Mouse (Mus musculus) stomach, postnatal 0 days (tissue): Measurements from ENCODE around the gene Slc11a1. TPM values are rescaled to one million over a fixed set of nuclear protein-coding genes. Genes with fewer than 3 reads are reported as not detected.

Source experiments
- ATAC-seq: fragments of 200-750 bp; cut with Nextera tagmentation; 2 replicates; pipeline ENCODE4 v1.8.0; 2017; ENCODE audit not compliant: low FRiP score, low TSS enrichment
- DNase-seq: peaks from one replicate; pipeline ENCODE4 v3.0.0-alpha.2; 2016; ENCODE audit warnings: low spot score
- H3K27ac ChIP-seq: fragments of 300-500 bp; sonication (generic); replicated peaks from 2 replicates; pipeline ENCODE4 v1.5.1; 2014; ENCODE audit warnings: mild to moderate bottlenecking, control low read depth
- H3K27me3 ChIP-seq: fragments of 300-500 bp; sonication (generic); 2 replicates; pipeline ENCODE4 v1.6.1; 2014; ENCODE audit warnings: low read length; ENCODE audit not compliant: control insufficient read depth, insufficient read depth
- H3K36me3 ChIP-seq: fragments of 300-500 bp; sonication (generic); 2 replicates; pipeline ENCODE4 v1.6.1; 2014; ENCODE audit warnings: low read length, mixed read lengths; ENCODE audit not compliant: control insufficient read depth, insufficient read depth
- H3K4me1 ChIP-seq: fragments of 300-500 bp; sonication (generic); replicated peaks from 2 replicates; pipeline ENCODE4 v1.6.1; 2014; ENCODE audit warnings: antibody characterized with exemption; ENCODE audit not compliant: control insufficient read depth, insufficient read depth
- H3K4me2 ChIP-seq: fragments of 300-500 bp; sonication (generic); replicated peaks from 2 replicates; pipeline ENCODE4 v1.6.1; 2014; ENCODE audit warnings: low read depth, mild to moderate bottlenecking, control low read depth, moderate library complexity
- H3K4me3 ChIP-seq: fragments of 300-500 bp; sonication (generic); 2 replicates; pipeline ENCODE4 v1.5.1; 2014; ENCODE audit warnings: low read depth, low read length, control low read depth
- H3K9ac ChIP-seq: fragments of 300-500 bp; sonication (generic); 2 replicates; pipeline ENCODE4 v1.6.1; 2014; ENCODE audit warnings: mild to moderate bottlenecking, low read length, control low read depth, mixed read lengths
- H3K9me3 ChIP-seq: fragments of 300-500 bp; sonication (generic); 2 replicates; pipeline ENCODE4 v1.6.1; 2016; ENCODE audit warnings: low read length; ENCODE audit not compliant: control insufficient read depth
- CTCF ChIP-seq: IDR thresholded peaks from 2 replicates; pipeline ENCODE4 v1.5.1; 2016; ENCODE audit warnings: antibody characterized with exemption, low read depth, mild to moderate bottlenecking, moderate library complexity
- EP300 ChIP-seq: optimal IDR thresholded peaks from 2 replicates; pipeline ENCODE3; 2016; ENCODE audit warnings: antibody characterized with exemption
- WGBS: fragments of 180-500 bp; shearing (Covaris S2); extraction: QIAGEN DNeasy Blood & Tissue Kit; methylation state at CpG from one replicate; pipeline ENCODE4 v1.1.7; 2014; 5-methylcytosine and 5-hydroxymethylcytosine counted together
- polyA plus RNA-seq: library from polyadenylated mRNA; unstranded; fragments of >200 nt; fragmentation: Nextera tagmentation; extraction: Ambion mirVana; gene quantifications from 2 replicates; pipeline ENCODE4 v1.2.1, GENCODE M21; 2015

Gene Slc11a1
- polyA plus RNA-seq, 1 experiment from 2014 or later, result 3.8 TPM

DNA sequence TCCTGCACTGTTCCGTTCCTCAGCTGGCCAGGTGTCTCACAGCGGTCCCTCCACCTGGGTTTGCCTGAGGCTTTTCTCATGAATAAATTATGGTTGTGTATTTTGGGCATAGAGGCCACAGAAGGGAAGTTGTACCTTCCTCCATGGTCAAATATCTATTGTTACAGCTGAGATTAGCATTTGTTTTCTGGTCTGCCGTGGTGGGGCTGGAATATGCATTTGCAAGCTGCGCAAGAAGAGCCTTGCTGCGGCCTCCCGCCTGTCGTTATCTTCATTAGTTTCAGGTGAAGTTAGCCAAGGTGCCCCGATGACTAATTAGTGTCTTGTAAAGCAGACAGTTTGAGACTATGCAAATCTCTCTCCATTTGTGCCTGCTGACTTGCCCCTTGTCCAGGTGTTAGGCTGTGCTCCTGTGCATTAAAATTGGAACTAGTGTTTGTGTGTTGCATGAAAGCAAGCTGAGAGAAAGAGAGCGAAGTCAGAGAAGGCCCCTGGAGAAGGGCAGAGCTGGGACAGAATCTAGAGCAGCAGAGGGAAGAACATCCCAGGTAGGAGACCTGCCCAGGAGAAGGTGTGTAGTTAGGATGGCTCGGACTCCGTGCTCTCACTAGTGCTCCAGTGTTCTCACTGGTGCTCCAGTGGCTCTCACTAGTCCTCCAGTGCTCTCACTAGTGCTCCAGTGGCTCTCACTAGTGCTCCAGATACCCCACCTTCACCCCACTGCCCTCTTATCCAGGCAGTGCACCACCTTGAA is 30.7 kb upstream of the Slc11a1 start:
- no peaks in the 10 kb centered on the region for H3K9me3 ChIP-seq
- no peak for DNase-seq
- no peak overlapping the region for H3K4me3 ChIP-seq
- H3K36me3 ChIP-seq, result 0 out of 2 replicates have a peak, but pooled peaks cover 2% of the 10 kb centered on the region
- H3K27ac ChIP-seq, result no peak overlapping the region
- ATAC-seq, result no peak
- H3K4me2 ChIP-seq, result no peak overlapping the region
- TF ChIP-seq CTCF (no peak), EP300 (no peak)
- WGBS, result 73% methylated on average over 11 of the region's 11 CpGs
- H3K27me3 ChIP-seq, result no peaks in the 10 kb centered on the region
- H3K9ac ChIP-seq, result no peak overlapping the region
- no peaks in the 10 kb centered on the region for H3K4me1 ChIP-seq

DNA sequence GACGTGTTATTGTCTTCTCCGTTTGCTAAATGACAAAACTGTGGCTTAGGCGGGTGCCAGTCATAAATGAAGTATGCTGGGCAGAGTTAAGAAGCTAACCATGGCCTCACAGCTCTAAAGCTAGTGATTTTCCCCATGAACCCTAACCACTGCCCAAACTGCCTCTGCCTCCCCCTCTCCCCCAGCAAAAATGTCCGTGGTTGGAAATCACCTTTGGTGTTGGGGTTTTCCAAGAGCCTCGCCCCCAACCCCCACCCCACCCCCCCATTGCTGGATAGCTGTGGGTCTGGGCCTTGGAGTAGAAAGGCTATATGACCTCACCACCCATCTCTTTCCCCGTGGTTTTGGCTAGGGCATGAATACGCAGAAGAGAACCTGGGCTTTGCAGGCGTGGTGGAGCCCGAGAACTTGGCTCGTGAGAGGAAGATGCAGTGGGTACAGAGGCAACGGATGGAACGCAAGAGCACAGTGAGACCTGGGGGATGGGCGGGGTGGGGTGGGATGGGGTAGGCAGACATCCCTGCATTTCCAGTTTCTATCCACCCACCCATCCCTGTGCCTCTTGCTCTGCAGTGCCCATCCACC is 23.7 kb upstream of the Slc11a1 start:
- Histone ChIP-seq H3K4me3 (no peak overlapping the region), H3K36me3 (peaks cover 4% of the 10 kb centered on the region), H3K4me1 (no peaks in the 10 kb centered on the region), H3K9ac (no peak overlapping the region), H3K27ac (no peak overlapping the region), H3K4me2 (no peak overlapping the region), H3K27me3 (no peaks in the 10 kb centered on the region), H3K9me3 (no peaks in the 10 kb centered on the region)
- no peak for DNase-seq
- 86% methylated on average over 13 of the region's 13 CpGs for WGBS
- no peak for ATAC-seq
- no peak for TF ChIP-seq EP300

DNA sequence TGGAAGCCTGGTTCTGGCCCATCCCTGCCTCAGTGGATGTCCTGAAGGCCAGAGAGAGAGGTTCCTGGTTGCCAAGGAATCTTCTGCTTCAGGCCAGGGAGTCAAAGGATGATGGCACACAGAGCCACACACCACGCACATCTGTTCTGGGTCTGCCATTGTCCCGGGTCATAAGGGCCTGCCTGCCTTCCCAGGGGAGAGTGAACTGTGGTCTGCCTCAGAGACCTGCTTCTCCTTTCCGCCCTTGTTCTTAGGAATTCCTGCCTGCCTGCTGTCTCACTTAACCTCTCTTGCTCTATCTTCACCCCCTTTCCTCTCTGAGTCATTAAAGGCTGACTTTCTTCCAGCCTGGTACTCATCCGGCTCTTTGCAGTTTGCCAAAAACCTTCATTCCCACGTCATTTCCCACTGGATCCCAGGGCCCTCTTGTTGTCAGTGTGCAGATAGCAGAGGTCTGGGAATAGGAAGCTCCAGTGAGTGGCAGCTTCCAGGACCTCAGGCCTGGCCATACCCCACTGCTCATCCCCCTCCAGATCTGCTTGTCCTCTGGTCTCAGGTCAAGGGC is 22.4 kb upstream of the Slc11a1 start:
- no peak overlapping the region for H3K4me2 ChIP-seq
- DNase-seq (no peak), ATAC-seq (no peak)
- H3K9ac ChIP-seq, result no peak overlapping the region
- TF ChIP-seq EP300 (no peak), CTCF (no peak)
- WGBS, result 75% methylated on average over 5 of the region's 5 CpGs
- no peaks in the 10 kb centered on the region for H3K27me3 ChIP-seq
- no peaks in the 10 kb centered on the region for H3K4me1 ChIP-seq
- H3K27ac ChIP-seq, result no peak overlapping the region
- no peak overlapping the region for H3K4me3 ChIP-seq
- peaks cover 4% of the 10 kb centered on the region for H3K36me3 ChIP-seq
- H3K9me3 ChIP-seq, result no peaks in the 10 kb centered on the region

DNA sequence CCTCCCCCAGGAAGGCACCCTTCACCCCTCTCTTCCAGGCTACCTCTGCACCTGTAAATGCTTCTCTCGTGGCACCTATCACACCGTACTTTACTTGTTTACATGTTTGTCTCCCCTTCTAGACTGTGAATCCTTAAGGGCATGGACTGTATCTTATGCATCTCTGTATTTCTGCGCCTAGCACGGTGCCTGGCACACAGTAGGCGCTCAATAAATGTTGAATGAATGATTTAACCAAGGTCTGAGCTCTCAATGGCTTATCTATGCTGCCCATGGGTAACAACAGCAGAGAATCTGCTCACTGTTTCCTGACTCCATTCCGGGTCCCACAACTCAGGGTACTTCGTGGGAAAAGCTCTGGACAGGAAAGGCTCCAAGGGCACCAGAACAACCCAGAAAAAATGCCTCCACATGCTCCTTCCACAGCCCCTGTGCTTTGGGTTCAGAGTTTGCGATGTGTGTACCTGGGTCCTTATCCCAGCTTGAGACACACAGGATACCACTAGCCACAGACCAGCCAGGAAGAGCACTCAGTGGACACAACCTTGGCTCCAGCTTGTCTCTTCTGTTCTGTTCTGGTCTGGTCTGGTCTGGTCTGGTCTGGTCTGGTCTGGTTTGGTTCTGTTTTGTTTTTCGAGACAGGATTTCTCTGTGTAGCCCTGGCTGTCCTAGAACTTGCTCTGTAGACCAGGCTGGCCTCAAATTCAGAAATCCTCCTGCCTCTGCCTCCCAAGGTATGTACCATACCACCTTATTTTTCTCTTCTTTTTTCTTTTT is 21.4 kb upstream of the Slc11a1 start:
- no peaks in the 10 kb centered on the region for H3K27me3 ChIP-seq
- H3K9me3 ChIP-seq, result no peaks in the 10 kb centered on the region
- WGBS, result 83% methylated on average over 9 of the region's 9 CpGs
- no peak overlapping the region for H3K4me3 ChIP-seq
- DNase-seq (no peak), ATAC-seq (no peak)
- H3K9ac ChIP-seq, result no peak overlapping the region
- TF ChIP-seq EP300 (no peak), CTCF (no peak)
- no peak overlapping the region for H3K4me2 ChIP-seq
- H3K4me1 ChIP-seq, result no peaks in the 10 kb centered on the region
- H3K27ac ChIP-seq, result no peak overlapping the region
- peaks cover 4% of the 10 kb centered on the region for H3K36me3 ChIP-seq

DNA sequence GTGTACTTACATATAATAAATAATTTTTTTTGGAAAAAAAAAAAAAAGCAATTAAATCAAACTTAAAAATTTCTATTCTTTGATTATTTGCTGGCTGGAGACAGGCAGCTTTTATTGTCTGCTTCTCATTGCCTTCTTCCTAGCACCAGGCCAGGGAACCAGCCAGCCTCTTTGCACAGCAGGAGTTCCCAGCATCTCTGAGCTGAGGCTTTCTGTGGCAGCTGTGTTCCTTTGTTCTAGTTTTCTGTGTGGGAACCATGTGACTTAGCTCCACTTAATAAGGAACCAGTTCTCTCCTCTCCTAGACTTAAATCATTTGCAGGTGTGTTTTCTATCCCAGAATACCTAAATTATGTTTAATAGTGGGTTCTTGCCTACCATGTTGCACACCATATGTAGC is 17.5 kb upstream of the Slc11a1 start:
- H3K4me3 ChIP-seq, result no peak overlapping the region
- no peaks in the 10 kb centered on the region; the same call in 1 of the 2 replicates for H3K36me3 ChIP-seq
- no peaks in the 10 kb centered on the region for H3K4me1 ChIP-seq
- no peak for DNase-seq
- H3K9ac ChIP-seq, result no peak overlapping the region
- TF ChIP-seq EP300 (no peak), CTCF (no peak)
- no peaks in the 10 kb centered on the region for H3K9me3 ChIP-seq
- H3K27ac ChIP-seq, result no peak overlapping the region
- H3K4me2 ChIP-seq, result no peak overlapping the region
- no peaks in the 10 kb centered on the region for H3K27me3 ChIP-seq
- ATAC-seq, result no peak
